Mouse (Mus musculus): ENCODE data around the gene Nrn1l. TPM values are rescaled to one million over a fixed set of nuclear protein-coding genes. Genes with fewer than 3 reads are reported as not detected.

The Nrn1l gene
- polyA plus RNA-seq, 1 experiment from 2014 or later = not detected

DNA sequence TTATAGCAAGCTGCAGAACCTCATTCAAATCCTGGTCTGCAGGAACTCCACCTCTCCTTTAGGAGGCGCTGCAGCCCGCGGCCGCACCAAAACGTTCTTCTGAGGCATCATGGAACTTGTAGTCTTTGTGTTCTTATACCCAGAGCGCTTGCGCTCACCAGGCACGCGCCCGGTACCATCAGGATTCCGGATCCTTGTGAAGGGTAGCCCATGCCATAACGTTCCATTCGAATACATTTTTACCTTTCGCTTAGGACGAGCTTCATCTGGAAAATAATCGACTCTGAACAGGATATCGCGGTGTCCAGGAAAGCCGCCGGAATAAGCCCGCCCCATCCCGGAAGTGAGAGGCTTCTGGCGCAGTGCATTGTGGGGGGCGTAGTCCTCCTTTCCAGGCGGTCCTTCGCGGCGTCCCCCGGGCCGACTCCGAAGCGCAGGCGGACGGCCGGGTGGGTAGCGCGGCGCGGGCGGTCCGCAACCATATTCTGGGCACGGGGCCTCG is 38.6 kb upstream of the Nrn1l start, which contains the start of gene Thap11:
Thap11 (plus strand) TSS at position 418 of the 502 bp plus-strand sequence.
- WGBS (ENCODE audit: insufficient replicate concordance) = under 1% methylated on average over 43 of the region's 43 CpGs
- no peaks in the 10 kb centered on the region for H3K27me3 ChIP-seq (ENCODE audit: control insufficient read depth, insufficient read depth, low read length)
- H3K9ac ChIP-seq (ENCODE audit: low read depth, low read length) = peak within 1 kb of the TSS; percentile 90
- H3K27ac ChIP-seq (ENCODE audit: low read depth, low read length) = peak within 1 kb of the TSS; percentile 86
- H3K4me1 ChIP-seq (ENCODE audit: control insufficient read depth, insufficient read depth, low read length) = peaks cover 35% of the 10 kb centered on the region
- peak within 1 kb of the TSS; percentile 83 for H3K4me3 ChIP-seq (ENCODE audit: low read depth, low read length)
- peak; percentile 90 for ATAC-seq (replicated peaks; ENCODE audit: insufficient number of reproducible peaks, low FRiP score, low TSS enrichment)
- peak within 1 kb of the TSS; percentile 99 for H3K4me2 ChIP-seq
- H3K36me3 ChIP-seq (ENCODE audit: control insufficient read depth, insufficient read depth, low read length) = no peaks in the 10 kb centered on the region
- no peaks in the 10 kb centered on the region for H3K9me3 ChIP-seq (replicated peaks; ENCODE audit: control insufficient read depth, low read length)

DNA sequence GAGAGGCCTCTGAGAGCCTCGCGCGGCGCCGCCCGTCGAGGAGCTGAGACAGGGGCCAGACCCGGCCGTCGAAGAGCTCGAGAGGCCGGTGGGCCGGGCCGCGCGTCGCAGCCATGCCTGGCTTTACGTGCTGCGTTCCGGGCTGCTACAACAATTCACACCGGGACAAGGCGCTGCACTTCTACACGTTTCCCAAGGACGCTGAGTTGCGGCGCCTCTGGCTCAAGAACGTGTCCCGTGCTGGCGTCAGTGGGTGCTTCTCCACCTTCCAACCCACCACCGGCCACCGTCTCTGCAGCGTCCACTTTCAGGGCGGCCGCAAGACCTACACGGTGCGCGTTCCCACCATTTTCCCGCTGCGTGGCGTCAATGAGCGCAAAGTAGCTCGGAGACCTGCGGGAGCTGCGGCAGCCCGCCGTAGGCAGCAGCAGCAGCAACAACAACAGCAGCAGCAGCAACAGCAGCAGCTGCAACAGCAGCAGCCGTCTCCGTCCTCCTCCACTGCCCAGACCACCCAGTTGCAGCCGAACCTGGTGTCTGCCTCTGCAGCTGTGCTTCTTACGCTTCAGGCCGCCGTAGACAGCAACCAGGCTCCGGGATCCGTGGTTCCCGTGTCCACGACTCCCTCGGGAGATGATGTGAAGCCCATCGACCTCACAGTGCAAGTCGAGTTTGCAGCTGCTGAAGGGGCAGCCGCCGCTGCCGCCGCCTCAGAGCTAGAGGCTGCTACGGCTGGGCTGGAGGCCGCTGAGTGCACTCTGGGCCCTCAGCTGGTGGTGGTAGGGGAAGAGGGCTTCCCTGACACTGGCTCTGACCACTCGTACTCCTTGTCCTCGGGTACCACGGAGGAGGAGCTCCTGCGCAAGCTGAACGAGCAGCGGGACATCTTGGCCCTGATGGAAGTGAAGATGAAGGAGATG is 37.9 kb upstream of the Nrn1l start:
- Histone ChIP-seq H3K36me3 (ENCODE audit: control insufficient read depth, insufficient read depth, low read length) (no peaks in the 10 kb centered on the region), H3K9me3 (replicated peaks; ENCODE audit: control insufficient read depth, low read length) (no peaks in the 10 kb centered on the region), H3K27me3 (ENCODE audit: control insufficient read depth, insufficient read depth, low read length) (no peaks in the 10 kb centered on the region), H3K4me2 (peak overlapping the region; percentile 99), H3K9ac (ENCODE audit: low read depth, low read length) (peak overlapping the region; percentile 90), H3K4me1 (ENCODE audit: control insufficient read depth, insufficient read depth, low read length) (peaks cover 33% of the 10 kb centered on the region), H3K4me3 (ENCODE audit: low read depth, low read length) (peak overlapping the region; percentile 83), H3K27ac (ENCODE audit: low read depth, low read length) (peak overlapping the region; percentile 86)
- WGBS (ENCODE audit: insufficient replicate concordance) = under 1% methylated on average over 68 of the region's 71 CpGs
- ATAC-seq (replicated peaks; ENCODE audit: insufficient number of reproducible peaks, low FRiP score, low TSS enrichment) = peak; percentile 48

DNA sequence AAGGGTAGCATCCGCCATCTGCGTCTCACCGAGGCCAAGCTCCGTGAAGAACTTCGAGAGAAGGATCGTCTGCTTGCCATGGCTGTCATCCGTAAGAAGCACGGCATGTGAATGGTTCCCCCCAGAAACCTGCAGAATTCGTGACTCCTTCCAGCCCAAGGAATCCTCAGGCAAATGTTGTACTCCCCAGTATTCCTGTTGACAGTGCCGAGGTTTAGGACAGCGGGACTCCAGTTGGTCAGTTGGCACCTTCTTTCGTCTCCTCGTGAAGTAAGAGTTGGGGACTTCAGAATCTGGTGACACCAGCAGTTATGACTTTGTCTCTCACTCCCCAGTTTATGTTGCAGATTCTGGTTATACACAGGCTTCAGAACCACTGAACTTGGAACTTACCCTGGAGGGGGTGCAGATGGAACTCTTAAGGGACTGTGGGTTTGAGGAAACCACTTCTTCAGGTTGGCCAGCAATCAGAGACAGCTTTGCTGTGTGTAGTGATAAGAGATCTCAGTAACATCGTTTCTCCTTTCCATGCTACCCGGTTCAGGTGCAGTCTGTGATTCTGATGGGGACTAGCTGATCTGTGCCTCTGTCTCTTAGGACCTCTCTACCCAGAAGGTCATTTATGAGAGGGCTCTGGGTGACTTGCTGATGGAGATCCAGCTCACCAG is 37.1 kb upstream of the Nrn1l start:
- Histone ChIP-seq H3K4me1 (ENCODE audit: control insufficient read depth, insufficient read depth, low read length) (peaks cover 29% of the 10 kb centered on the region), H3K9me3 (replicated peaks; ENCODE audit: control insufficient read depth, low read length) (no peaks in the 10 kb centered on the region)
- ATAC-seq (replicated peaks; ENCODE audit: insufficient number of reproducible peaks, low FRiP score, low TSS enrichment) = no peak

DNA sequence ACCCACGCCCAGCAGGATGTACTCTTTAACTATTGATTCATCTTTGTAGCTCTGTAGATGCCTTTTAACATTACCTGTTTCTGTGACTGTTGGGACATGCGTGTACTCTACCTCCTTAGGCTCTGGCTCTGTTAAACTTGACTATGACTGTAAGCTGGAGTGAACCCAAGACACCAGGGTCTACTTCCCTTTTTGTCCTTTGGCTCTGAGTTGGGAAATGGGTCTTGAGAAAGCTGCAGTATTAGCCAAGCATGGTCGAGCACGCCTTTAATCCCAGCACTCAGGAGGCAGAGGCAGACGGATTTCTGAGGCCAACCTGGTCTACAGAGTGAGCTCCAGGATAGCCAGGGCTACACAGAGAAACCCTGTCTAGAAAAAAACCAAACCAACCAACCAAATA is 34.9 kb upstream of the Nrn1l start:
- no peak overlapping the region for H3K4me2 ChIP-seq
- H3K27me3 ChIP-seq (ENCODE audit: control insufficient read depth, insufficient read depth, low read length) = no peaks in the 10 kb centered on the region
- H3K9ac ChIP-seq (ENCODE audit: low read depth, low read length) = no peak overlapping the region
- no peaks in the 10 kb centered on the region for H3K9me3 ChIP-seq (replicated peaks; ENCODE audit: control insufficient read depth, low read length)
- H3K27ac ChIP-seq (ENCODE audit: low read depth, low read length) = no peak overlapping the region
- peaks cover 40% of the 10 kb centered on the region for H3K4me1 ChIP-seq (ENCODE audit: control insufficient read depth, insufficient read depth, low read length)
- 87% methylated on average over 5 of the region's 5 CpGs for WGBS (ENCODE audit: insufficient replicate concordance)
- H3K36me3 ChIP-seq (ENCODE audit: control insufficient read depth, insufficient read depth, low read length) = no peaks in the 10 kb centered on the region
- H3K4me3 ChIP-seq (ENCODE audit: low read depth, low read length) = no peak overlapping the region
- ATAC-seq (replicated peaks; ENCODE audit: insufficient number of reproducible peaks, low FRiP score, low TSS enrichment) = no peak

More for the DNA sequence above, 37.1 kb upstream of the Nrn1l start:
- Histone ChIP-seq H3K27me3 (ENCODE audit: control insufficient read depth, insufficient read depth, low read length) (no peaks in the 10 kb centered on the region), H3K9ac (ENCODE audit: low read depth, low read length) (peak overlapping the region; percentile 90), H3K36me3 (ENCODE audit: control insufficient read depth, insufficient read depth, low read length) (no peaks in the 10 kb centered on the region), H3K4me2 (peak overlapping the region; percentile 99), H3K4me3 (ENCODE audit: low read depth, low read length) (peak overlapping the region; percentile 83), H3K27ac (ENCODE audit: low read depth, low read length) (no peak overlapping the region)
- 15% methylated on average over 15 of the region's 15 CpGs for WGBS (ENCODE audit: insufficient replicate concordance)

DNA sequence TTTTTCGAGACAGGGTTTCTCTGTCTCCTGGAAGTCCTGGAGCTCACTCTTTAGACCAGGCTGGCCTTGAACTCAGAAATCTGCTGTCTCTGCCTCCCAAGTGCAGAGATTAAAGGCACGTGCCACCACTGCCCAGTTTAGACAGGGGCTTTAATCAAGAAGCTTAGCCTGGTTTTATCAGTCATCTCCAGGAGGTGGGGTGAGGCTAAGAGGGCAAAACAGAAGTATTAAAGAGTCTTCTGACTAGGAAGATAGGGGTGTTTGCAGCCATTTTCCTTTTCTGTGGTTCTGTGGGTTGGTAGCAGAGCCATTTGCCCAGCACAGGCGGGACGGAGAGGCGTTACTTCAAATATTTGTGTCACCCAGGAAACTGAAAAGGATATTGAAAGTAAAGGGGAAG is 34.1 kb upstream of the Nrn1l start:
- Histone ChIP-seq H3K9me3 (replicated peaks; ENCODE audit: control insufficient read depth, low read length) (no peaks in the 10 kb centered on the region), H3K27me3 (ENCODE audit: control insufficient read depth, insufficient read depth, low read length) (no peaks in the 10 kb centered on the region), H3K27ac (ENCODE audit: low read depth, low read length) (peak overlapping the region; percentile 92), H3K4me3 (ENCODE audit: low read depth, low read length) (peak overlapping the region; percentile 96; the same call in 1 of the 2 replicates), H3K36me3 (ENCODE audit: control insufficient read depth, insufficient read depth, low read length) (no peaks in the 10 kb centered on the region), H3K4me2 (peak overlapping the region; percentile 88), H3K4me1 (ENCODE audit: control insufficient read depth, insufficient read depth, low read length) (peaks cover 44% of the 10 kb centered on the region), H3K9ac (ENCODE audit: low read depth, low read length) (peak overlapping the region; percentile 98)
- WGBS (ENCODE audit: insufficient replicate concordance) = 61% methylated on average over 5 of the region's 5 CpGs
- ATAC-seq (replicated peaks; ENCODE audit: insufficient number of reproducible peaks, low FRiP score, low TSS enrichment) = no peak

DNA sequence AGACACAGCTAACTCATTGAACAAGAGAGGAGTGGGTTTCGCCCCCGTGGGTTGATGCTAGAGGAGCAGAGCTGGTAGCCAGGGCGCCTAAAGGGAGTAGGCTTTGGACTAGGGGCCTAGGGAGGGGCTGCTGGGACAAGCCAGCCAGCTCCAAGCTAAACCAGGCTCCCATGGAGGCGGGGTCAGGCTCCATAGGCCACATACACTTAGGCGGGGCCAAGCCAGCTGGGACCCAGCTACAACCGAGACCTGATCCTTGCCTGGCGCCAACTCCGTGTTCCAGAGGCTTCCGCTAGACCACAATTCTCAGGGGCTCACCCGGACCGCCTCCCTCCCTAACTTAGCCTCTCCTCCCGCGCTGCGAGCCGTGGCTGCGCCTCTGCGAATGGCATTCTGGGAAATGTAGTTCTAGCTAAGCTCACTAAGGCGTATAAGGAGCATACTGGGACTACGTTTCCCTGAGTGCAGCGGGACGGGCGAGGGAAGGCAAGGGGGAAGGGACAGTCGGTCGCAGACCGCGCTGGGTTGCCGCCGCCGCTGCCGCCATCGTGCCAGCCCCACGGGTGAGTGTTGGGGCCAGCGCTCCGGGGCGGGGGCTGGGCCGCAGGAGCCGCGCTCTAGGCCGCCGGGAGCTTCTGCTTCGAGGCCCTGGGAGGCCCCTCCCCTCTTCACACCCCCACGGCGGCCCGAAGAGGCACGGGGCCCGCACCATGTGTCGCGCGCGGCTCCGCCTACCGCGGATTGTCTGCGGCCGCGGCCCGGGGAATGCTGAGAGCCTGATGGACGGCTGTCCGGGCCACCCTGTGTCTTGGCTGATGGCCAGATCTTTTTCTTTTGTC is 33.0 kb upstream of the Nrn1l start, which contains the start of gene Nutf2:
Nutf2 (plus strand) TSS at position 438 of the 839 bp plus-strand sequence.
- H3K4me1 ChIP-seq (ENCODE audit: control insufficient read depth, insufficient read depth, low read length) = peaks cover 45% of the 10 kb centered on the region
- peak within 1 kb of the TSS; percentile 96 for H3K4me3 ChIP-seq (ENCODE audit: low read depth, low read length)
- under 1% methylated on average over 55 of the region's 59 CpGs for WGBS (ENCODE audit: insufficient replicate concordance)
- peak within 1 kb of the TSS; percentile 88 for H3K4me2 ChIP-seq
- no peaks in the 10 kb centered on the region for H3K27me3 ChIP-seq (ENCODE audit: control insufficient read depth, insufficient read depth, low read length)
- H3K9me3 ChIP-seq (replicated peaks; ENCODE audit: control insufficient read depth, low read length) = no peaks in the 10 kb centered on the region
- H3K27ac ChIP-seq (ENCODE audit: low read depth, low read length) = peak within 1 kb of the TSS; percentile 92
- peak within 1 kb of the TSS; percentile 98 for H3K9ac ChIP-seq (ENCODE audit: low read depth, low read length)
- no peaks in the 10 kb centered on the region for H3K36me3 ChIP-seq (ENCODE audit: control insufficient read depth, insufficient read depth, low read length)
- ATAC-seq (replicated peaks; ENCODE audit: insufficient number of reproducible peaks, low FRiP score, low TSS enrichment) = peak; percentile 96

DNA sequence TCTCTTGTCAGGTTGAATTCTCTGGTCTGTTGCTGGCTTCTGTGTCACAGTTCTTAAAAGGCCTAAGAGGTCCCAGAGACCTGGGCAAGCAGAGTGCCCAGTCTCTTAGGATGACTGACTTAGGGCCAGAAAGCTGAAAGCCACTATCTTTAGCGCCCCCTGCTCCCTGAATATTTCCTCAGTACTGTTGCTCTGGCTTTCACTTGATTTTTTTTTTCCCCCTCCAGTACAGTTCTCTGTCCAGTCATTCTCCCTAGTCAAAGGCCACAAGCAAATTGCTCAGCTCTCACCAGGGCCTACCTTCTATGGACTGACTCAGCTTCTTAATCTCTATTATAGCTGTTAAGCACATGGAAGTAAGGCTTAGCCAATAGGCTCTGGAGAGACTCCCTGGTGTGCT is 31.4 kb upstream of the Nrn1l start:
- Histone ChIP-seq H3K4me2 (peak overlapping the region; percentile 88), H3K9me3 (replicated peaks; ENCODE audit: control insufficient read depth, low read length) (no peaks in the 10 kb centered on the region), H3K4me1 (ENCODE audit: control insufficient read depth, insufficient read depth, low read length) (peaks cover 30% of the 10 kb centered on the region), H3K36me3 (ENCODE audit: control insufficient read depth, insufficient read depth, low read length) (peaks cover 9% of the 10 kb centered on the region; the same call in 1 of the 2 replicates), H3K4me3 (ENCODE audit: low read depth, low read length) (peak overlapping the region; percentile 96), H3K27me3 (ENCODE audit: control insufficient read depth, insufficient read depth, low read length) (no peaks in the 10 kb centered on the region), H3K27ac (ENCODE audit: low read depth, low read length) (peak overlapping the region; percentile 92; the same call in 1 of the 2 replicates), H3K9ac (ENCODE audit: low read depth, low read length) (peak overlapping the region; percentile 98)
- 14% methylated on average over 1 of the region's 1 CpGs for WGBS (ENCODE audit: insufficient replicate concordance)
- ATAC-seq (replicated peaks; ENCODE audit: insufficient number of reproducible peaks, low FRiP score, low TSS enrichment) = no peak
